Mouse (Mus musculus): ENCODE results near the gene Glcci1.
"Not testable (repeated sequence)": the region's sequence is repeated elsewhere in the genome, so short reads cannot be mapped to it uniquely, and the experiment has no call there.

The Glcci1 gene

GRCm38 (mm10) chr6:8495109-8495826 is 14.1 kb upstream of the Glcci1 start:
- no peak for DNase-seq (ENCODE audit: low spot score in 2 of 2)

DNA sequence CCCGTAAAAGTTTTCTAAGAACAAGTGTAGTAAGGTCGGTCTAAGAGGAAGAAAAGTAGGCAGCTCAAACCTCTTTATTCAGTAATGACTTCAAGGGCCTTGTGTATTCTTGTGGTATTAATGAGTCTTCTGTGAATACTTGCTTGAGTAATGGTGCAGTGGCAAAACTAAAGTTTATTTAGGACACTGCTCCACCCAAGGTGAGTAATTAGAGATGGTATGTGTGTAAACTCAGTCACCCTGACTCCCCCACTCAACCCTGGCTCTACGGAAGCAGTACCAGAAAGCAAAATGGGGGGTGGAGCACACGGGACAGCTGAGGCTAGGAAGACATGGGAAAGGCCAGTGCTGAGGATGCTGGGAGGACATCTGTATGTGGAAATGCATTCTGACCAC is 13.6 kb upstream of the Glcci1 start:
- no peak for DNase-seq (ENCODE audit: low spot score in 2 of 2)

- no peak for DNase-seq (ENCODE audit: low spot score in 2 of 2)
These were observed 12.0 kb upstream of the Glcci1 start for GRCm38 (mm10) chr6:8497234-8497867.

DNA sequence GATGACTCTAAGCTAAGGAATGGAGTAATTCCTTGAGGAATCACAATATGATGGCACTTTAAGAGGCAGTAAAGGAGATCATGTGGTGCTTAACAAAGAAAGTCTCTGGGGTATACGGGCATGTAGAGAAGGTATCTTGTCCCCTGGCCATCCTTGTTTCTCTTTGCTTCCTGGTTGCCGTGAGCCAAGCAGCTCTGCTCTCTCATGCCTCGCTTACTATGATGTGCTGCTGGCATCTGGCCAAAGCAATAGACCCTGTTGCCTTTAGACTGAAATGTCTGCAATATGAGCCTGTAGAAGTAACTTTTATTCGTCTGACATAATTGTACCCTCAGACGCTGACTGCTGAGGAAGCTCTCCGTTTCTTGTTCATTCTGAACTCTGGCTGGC is 11.5 kb upstream of the Glcci1 start:
- no peak for DNase-seq (ENCODE audit: low spot score in 2 of 2)

DNA sequence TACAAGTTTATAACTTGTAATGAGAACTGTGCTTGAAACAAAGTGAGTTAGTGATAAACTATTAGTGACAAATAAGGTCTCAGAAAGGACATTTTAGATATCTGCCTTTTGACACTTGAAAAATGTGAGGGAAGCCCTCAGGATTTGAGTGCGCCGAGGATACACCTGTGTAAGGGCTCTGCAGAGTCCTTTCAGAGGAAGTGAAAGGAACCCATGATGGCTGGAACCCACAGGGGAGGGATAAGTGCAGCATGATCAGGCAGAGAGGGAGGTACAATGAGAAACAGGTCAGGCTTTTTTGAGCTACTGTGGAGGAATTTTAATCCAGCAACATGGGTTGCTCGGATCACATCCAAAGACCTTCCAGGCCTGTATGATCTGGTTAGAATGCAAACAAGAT is 10.4 kb upstream of the Glcci1 start:
- DNase-seq (ENCODE audit: low spot score in 2 of 2), result no peak

- DNase-seq (ENCODE audit: low spot score in 2 of 2), result no peak
These were observed 5.4 kb upstream of the Glcci1 start for GRCm38 (mm10) chr6:8503953-8504352.

DNA sequence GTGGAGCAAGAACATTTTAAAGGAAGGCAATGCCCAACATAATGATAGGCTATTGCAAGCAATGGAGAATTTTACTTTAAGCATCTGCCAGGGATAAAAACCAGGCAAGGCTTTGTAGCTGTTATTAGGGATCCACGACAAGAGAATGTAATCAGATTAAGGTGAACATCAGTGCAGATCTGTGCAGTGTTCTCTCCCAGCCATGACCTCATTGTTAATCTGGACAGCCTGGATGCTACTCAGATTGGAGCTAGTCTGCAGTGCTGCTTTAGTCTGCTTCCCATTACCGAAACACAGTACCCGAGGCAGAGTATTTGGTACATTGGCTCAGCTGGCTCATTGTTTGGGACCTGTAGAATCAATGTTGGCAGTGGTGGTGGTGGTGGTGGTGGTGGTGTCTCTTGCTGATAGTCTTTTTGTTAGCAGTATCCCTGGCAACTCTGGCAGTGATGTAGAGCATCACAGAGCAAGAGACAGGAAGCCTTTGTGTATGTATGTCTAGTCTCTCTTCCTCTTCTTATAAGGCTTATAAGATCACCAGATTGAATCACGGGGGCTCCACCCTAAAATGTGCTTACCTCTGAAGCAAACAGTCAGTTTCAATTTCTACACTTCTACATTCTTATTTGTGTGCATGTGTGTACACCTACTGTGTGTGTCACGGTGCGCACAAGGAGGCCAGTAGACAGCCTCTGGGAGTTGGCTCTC is 4.7 kb upstream of the Glcci1 start:
- DNase-seq (ENCODE audit: low spot score in 2 of 2), result no peak

- DNase-seq (ENCODE audit: low spot score in 2 of 2), result no peak
These were observed 2.8 kb upstream of the Glcci1 start for GRCm38 (mm10) chr6:8506631-8507030.

DNA sequence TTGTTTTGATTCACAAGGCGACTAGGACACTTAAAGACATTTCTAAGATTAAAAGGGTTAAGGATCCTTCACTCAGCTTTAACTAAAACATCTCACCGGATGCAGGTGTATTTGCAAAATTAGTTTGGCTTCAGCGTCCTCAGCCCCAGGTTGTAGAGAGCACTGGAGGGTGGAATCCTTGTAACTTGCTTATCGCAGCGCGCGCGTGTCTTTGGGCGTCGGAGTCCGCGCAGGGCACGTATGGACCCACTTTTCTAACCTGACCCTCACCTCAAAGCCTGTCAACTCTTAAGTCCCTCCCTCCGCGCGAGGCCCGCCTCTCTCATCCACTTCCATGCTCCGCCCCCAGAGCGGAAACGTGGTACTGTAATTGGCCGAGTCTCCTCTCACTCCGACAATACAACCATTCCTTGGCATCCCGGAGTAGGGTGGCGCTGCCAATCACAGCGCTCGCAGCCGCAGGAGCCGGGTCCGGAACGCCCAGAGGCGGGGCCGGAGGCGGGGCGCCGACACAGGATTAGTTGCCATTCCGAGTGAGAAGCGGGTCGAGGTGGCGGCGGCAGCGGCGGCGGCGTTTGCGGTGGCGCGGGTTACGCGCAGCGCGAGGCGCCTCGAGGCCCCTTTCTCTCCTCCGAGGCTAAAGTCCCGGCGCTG is 390 bp upstream of the Glcci1 start:
- peak; percentile 99 for DNase-seq (ENCODE audit: low spot score in 2 of 2)

DNA sequence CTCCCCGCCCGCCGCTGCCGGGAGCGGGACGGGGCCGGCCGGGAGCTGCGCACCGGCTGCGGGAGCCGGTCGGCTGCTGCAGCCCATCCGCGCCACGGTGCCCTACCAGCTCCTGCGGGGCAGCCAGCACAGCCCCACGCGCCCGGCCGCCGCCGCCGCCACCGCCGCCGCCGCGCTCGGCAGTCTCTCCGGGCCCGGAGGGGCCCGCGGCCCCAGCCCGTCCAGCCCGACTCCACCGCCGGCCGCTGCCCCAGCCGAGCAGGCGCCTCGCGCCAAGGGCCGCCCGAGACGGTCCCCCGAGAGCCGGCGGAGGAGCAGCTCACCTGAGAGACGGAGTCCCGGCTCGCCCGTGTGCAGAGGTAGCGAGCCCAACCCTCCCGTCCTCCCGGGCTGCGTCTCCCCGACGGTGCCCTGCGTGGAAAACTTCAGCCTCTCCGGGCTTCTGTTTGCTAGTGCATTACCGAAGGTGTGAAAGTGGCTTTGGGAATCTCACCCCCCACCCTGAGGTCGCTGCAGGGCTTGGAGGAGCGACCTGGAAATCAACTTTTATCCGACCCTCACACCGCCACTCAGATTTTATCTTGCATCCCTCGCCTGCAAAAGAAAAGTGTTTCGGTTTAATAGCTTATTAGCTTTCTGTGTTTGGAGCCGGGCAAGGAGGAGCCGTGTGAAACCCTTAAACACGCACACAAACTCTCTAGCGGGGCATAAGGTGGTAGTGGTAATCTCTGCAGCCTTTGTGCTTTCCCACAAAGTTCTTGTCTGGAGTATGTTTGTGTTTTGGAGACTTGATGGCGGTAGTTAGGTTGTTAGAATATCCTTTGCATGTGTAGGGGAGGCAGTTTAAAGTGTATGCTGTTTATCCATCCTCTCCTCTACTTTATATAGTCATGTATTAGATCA is 812 bp downstream of the Glcci1 start:
- peak in 1 of 2 experiments; percentile 30 for DNase-seq (ENCODE audit: low spot score in 2 of 2)

DNA sequence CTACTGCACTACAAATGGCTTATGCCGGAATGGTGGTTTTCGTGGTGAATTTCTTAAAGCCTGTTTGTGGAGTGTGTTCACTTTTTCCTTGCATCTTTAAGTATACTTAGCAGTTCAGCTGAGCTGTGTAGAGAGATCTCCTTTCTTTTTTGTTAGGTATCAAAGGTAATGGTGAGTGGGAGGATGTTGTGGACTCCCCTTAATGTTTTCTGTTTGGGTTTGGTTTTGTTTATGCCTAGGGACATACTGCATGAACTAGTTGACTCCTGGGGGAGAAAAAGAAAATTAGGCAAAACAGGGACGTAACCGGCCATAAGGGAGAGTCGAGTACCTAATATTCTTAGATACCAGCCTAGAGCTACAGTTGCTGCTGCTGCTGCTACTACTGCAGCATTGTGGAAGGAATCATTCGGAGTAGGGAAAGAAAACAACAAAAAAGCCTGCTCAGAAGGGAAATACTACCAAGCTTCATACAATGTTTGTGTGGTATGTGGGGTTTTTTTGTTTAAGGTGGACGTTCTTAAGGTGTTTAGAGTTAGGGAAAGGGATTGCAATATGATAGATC is 1.5 kb downstream of the Glcci1 start:
- no peak for DNase-seq (ENCODE audit: low spot score in 2 of 2)

DNA sequence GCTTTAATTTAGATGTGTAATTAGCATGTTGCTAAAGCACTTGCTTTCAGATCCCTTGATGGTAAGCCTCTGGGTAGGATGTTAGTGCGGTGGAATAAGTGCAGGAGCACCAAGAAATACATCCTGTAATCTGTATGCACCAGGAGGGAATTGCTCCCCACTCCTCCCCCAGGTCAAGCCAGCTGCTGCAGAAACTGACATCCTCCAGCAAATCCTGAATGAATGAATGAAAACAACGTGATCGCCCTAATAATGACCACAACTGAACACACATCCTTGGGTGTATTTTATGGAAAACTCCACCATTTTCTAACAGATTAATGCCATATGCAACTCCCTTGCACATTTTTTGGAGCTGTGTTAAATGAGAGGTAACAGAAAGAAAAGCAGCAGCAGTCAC is 2.0 kb downstream of the Glcci1 start:
- DNase-seq (ENCODE audit: low spot score in 2 of 2), result no peak

DNA sequence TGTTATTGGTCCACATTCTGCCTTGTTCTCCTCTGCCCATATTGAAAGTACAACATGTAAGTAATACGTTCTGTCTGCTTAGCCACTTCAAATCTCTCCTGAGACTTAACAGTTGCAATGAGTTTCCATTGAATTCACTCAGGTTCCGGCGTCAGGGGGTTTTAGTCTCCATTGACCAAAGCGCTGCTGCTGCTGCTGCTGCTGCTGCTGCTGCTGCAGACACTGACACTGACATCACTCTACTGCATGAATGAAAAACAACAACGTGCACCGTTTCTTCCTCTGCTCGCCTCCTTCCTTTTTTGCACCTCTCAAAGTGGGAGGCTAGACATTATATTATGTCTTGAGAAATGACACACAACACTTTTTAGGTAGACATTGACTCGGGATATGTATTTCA is 3.0 kb downstream of the Glcci1 start:
- no peak for DNase-seq (ENCODE audit: low spot score in 2 of 2)

DNA sequence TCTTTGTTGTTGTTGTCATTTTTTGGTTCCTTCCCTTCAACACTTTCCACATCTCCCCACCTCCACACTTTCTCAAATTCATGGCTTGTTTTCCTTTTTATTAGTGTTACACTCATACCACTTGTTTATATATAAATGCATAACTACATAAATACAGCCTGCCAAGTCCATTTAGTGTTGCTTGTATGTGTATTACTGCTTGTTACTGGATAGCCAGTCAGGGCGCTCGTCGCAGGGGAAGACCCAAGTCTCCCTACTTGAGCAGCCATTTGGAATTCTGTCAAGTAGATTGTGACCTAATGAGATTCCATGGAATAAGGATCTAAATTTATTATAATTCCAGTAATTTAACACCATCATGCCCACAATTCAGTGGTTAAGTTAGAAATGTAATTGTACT is 10.3 kb downstream of the Glcci1 start:
- DNase-seq (ENCODE audit: low spot score in 2 of 2), result no peak

DNA sequence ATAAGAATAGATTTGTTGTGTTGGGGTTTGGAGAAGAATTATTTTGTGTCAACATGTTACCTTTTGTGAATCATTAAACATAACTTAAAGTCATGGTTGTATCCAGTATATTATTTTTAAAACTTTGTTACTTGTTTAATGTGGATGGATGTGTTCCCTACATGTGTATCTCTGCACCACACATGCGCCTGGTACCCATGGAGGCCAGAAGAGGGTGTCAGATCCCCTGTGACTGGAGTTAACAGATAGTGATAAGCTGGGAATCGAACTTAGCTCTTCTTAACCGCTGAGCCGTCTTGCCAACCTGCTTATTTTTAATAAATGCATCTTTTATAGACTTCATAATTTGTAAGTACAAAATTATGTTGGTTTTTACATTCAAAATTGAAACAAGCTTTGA is 11.8 kb downstream of the Glcci1 start:
- no peak for DNase-seq (ENCODE audit: low spot score in 2 of 2)

DNA sequence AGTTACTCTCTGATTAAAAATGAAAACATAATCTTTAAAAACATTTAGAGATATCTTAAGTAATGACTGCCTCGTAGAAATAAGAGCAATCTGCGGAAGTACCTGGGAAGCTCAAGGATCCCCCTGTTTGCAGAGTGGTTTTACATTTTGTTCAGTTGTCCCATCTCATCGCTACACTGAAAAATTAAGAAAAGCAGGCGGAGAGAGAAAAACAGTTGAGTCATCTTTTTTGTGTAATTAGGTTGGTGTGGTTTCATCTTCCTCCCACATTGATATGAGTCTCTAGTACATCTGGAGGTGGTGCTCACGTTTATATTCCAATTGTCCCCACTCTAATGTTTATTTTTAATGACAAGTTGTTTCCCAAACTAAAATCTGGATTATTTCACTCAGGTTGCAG is 15.3 kb downstream of the Glcci1 start:
- no peak for DNase-seq (ENCODE audit: low spot score in 2 of 2)

DNA sequence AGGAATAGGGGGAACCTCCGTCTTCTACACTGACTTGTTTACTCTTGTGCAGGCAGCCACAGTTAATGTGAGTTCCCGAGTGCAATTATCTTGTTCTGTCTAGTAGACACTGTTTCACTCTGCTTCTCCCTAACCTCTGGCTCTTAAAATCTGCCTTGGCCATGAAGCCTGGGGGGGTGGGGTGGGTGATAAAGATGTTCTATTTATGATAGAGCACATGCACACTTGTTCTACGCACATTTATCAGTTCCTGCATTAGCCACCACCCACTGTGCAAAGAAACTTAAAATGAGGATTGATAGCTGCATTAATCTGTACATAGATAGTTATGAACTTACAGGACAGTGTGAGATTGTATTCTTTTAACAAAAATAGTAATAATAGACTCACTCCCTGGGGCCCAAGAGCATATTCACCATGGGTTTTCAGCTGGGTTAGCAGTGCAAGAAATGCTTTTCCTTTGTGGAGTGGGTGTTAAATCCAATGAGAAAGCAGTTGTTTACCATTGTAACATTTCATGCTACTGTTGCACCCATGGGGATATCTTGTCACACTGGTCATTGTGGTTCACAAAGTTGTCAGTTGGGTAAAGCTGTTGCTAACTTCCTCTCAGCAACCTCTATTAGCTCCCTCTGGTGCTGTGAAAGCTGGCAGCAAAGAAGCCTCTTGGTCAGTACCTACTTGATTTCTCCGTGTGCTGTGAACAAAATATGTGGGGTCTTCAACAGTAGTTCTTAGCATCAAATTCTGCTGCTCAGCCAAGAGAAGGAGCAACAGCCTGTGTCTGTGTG is 21.9 kb downstream of the Glcci1 start:
- no peak for DNase-seq (ENCODE audit: low spot score in 2 of 2)

- DNase-seq (ENCODE audit: low spot score in 2 of 2), result no peak
These were observed 27.5 kb downstream of the Glcci1 start for GRCm38 (mm10) chr6:8536944-8537343.

DNA sequence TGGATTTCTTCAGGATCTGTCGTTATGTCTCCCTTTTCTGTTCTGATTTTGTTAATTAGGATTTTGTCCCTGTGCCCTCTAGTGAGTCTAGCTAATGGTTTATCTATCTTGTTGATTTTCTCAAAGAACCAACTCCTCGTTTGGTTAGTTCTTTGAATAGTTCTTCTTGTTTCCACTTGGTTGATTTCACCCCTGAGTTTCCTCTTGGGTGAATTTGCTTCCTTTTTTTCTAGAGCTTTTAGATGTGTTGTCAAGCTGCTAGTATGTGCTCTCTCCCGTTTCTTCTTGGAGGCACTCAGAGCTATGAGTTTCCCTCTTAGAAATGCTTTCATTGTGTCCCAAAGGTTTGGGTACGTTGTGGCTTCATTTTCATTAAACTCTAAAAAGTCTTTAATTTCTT is 32.1 kb downstream of the Glcci1 start:
- not testable (repeated sequence) for DNase-seq (ENCODE audit: low spot score in 2 of 2)

- DNase-seq (ENCODE audit: low spot score in 2 of 2), result no peak
These were observed 35.4 kb downstream of the Glcci1 start for GRCm38 (mm10) chr6:8544822-8545221.
